Mouse (Mus musculus) megakaryocyte-erythroid progenitor cell, adult 5-6 weeks (primary cell): ENCODE data around the gene Gmds. TPM values are rescaled to one million over a fixed set of nuclear protein-coding genes. Genes with fewer than 3 reads are reported as not detected.

Experiments
- ATAC-seq: replicated peaks from 2 replicates; pipeline ENCODE4 v1.8.0; 2016; ENCODE audit warnings: mild to moderate bottlenecking, inconsistent platforms; ENCODE audit not compliant: severe bottlenecking, poor library complexity, low FRiP score, low TSS enrichment
- total RNA-seq, 2 experiments: library from RNA; stranded (forward) in 1 of 2; stranded (reverse) in 1 of 2; fragments of 200-1000, 215-1000 nt in 1 of 2; fragments of >200 nt in 1 of 2; fragmentation: Nextera tagmentation in 1 of 2; gene quantifications; 2 replicates each; pipeline ENCODE4 v1.2.3; 2014 to 2017

Gene Gmds
- total RNA-seq, 2 experiments from 2014 or later: 11.4 to 17.4 TPM

DNA sequence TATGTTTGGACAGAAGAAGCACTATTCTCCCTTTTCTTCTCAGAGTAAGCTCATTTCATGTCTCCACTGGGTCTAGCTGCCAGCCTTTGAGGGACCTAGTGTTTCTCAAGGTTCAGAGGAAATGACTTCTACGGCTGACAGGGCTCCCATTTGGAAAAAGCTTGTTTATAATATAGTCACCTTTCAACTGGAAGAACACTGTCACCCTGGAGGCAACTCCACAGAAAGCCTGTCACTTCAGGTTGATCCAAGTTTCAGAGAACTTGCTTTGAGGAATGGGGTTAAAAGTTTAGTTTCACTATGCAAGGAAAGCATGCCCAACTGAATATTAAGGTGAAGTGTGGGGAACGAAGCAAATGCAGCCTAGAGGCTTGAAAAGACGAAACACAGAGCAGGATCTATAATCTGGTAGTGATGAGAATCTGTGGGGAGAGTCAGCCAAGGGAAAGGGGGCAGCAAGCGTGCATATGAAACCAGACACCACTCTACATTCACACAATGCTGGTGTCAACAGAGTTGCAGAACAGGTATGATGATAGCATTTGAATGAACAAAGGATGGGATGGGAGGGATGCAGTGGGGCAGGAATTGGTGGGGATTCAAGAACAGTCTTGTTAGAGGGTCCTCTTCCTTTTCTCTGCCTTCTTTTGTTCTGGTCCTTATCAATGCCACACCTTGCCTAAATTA lies 423.5 kb downstream of the Gmds start:
- ATAC-seq: no peak

DNA sequence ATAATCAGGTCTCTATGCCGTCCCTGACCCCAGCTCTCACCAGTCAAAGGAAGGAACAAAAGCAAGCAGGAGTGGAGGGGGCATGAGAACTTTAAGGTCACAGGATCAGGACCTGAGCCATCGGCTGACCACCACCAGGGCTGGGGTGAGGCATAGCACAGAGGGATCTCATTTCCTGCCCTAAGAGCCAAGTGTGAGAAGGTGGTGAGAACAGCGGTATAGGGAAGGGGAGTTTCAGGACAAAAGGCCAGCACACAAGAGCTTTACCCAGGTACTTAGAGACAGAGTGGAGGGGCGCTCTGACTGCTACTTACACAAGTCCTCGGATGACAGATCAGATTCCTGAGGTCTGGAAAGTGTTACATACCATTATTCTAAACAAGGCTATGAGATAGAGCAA lies 426.6 kb downstream of the Gmds start:
- ATAC-seq: no peak

DNA sequence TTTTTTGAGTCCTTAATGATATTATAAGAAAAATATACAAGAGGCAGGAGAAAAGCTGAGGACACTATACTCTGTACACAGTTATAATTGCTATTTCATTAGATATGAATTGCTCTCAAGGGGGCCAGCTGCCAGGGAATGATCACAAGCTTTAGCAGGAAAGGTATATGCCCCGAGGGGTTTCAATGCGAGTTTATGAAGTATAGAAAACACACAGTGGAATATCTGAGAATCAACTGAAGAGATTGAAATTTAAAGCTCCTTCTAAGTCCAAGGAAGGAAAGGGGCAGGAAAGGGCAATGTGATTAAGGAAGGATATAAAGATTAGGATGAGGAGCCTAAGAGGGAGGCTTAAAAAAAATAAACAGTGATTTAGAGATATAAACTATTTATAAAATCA lies 427.2 kb downstream of the Gmds start:
- ATAC-seq: no peak

DNA sequence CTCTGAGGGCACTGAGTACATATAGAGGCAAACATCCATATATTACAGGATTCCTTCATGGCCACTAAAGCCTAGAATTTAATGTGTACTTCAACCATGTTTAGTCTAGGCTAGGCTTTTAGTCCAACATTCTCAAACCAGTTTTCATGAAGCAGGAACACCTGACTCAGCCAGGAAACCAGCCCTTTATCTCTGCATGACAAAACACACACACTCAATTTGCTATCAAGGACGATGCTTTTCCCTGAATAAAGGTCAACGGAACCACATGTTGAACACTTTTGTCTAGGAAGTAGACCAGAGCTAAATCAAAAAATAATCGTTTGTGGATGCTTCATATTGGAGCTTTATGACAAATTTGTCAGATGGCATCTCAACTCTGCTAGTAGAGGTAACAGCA lies 429.5 kb downstream of the Gmds start:
- no peak for ATAC-seq

DNA sequence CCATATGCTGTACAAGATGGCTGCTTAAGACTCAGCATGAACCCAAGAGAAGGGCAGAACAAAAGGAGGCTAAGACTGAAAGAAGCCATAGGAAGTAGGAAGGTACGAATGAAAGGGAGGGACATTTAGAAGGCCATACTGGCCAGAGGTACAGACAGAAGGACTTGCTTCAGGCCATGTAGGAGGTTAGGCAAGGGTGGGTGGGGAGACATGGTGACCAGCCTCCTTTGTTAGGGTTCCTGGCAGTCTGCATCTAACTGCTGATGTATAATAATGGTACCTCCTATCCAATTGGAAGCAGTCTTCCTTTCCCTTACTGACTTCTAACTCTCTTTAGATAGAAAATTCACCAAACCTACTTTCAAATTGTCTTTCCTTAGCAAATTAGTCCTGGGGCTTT lies 432.0 kb downstream of the Gmds start:
- no peak for ATAC-seq

DNA sequence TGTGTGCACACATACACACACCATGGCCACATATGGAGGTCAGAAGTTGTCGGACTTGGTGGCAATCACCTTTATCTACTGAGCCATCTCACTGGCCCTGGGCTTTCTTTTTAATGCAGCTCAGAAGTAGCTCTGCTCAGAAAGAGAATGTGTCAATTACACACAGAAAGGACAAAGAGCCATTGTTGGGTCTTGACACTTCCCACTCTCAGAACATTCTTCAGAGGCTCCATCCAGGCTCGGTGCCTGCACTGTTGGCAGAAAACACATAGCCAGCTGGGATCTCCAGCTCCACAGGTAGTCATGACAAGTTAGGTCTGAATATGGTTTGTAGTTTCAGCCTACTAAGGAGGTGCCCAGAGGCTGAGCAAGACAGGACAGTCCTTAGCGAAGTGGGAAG lies 438.3 kb downstream of the Gmds start:
- no peak for ATAC-seq

DNA sequence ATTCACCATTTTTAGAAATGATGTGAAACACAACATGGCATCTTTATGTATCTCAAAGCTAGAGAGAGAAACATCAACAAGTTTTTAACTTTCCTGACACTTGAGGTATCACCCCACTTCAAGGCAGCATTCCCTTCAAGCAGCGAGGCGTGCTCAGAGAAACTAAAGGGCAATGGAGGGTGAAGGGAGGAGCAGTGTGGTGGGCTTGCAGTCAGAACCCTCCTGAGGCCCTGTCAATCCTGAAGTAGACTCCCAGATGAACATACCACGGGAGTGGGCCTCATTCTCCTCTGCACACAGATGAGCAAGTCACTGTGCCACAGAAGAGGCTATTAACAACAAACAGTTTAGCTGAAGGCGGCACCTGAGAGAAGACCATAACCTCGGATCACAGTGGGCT lies 439.1 kb downstream of the Gmds start:
- no peak for ATAC-seq

DNA sequence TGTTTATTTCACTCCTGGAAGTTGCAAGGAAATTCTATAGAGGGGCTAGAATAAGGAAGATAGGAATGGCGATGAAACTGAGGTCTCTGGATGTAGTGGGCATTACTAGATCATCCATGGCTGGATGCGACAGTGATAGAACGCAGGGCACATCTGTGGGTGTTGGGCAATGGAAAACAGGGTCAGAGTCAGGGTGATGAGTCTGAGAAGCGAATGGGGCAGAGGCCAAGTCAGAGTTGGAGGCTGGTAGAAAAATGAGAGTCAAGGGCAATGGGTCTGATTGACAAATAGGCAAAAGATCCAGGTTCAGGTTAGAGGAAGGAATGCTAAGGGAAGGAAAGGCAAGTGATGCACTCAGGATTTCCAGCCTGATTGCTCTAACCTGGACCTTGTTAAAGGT lies 441.0 kb downstream of the Gmds start:
- no peak for ATAC-seq

DNA sequence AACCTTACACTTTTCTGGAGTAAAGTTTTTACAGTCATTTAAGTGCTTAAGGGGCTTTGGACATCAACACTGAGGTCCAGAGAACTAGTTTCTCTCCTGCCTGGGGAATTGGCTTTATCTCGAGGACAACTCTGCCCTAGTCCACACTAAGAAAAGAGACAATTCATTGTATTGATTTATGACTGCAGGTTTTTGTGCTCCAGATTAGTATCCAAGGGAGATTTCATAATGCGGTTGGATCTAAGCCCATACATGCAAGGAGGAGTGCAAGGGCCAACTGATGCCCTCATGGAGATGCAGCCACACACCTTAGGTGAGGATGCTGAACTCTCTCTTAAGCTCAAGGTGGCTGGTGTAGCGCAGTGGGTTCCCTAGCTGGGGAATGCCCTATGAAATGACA lies 444.0 kb downstream of the Gmds start:
- ATAC-seq: no peak

DNA sequence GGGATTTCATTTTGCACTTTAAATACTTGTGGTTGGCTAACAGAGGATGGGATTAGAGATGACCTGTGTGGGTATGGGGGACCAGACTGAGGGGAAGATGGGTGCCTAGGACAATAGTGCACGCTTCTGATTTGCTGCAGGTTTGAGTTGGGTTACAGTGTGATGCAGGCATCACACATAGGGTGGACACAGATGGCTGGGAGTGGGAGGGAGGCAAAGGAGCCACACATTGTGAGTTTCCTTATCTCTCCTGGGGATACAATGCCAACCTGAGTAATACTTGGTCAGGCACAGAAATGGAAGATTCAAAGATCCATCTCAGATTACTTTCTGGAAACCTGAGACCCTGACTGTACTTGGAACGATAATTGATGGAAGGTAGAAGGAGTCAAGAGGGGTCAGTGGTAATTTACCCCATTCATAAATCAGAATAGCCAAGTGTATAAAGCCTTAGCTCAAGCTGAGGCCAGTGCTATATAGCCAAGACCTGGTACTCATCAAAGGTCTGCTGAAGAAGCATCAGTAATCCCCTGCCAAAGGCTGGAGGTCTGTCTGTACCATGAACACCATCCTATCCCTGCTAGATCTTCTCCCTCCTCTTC lies 445.5 kb downstream of the Gmds start:
- no peak for ATAC-seq

DNA sequence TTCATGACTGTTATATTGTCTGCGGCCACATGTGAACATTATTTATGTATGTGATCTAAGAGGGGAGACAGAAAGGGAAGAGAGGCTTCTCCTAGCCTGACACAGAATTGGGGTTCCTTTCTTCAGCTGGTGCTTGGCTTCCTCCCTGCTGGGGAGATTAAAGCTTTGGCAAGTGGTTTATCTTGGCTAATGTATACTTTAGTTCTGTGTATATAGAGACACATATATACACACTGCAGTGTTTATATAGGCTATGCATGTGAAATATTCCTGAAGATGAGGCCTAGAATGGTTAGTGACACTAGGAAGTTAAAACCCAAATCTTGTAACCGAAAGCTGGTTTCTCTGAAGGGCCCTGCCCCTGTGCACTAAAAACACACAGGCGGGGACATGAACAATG lies 450.0 kb downstream of the Gmds start:
- ATAC-seq: no peak

DNA sequence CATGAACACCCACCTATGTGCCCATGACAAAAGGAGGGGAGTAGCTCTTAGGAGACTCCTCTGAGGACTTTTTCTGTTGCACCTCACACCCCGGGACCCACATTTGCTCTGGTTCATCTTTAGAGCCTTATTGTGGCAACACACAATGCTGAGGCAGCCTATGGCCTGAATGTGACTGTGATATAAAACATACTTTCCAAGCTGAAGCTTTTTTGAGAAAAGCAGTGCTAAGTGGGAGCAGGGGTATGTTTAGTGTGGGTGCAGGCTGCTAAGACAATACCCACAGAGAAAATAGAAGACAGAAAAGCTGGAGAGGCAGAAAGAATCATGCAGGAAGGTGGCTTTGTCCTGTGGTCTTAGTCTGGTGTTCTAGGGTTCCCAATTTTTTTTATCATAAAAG lies 452.8 kb downstream of the Gmds start:
- ATAC-seq: no peak

DNA sequence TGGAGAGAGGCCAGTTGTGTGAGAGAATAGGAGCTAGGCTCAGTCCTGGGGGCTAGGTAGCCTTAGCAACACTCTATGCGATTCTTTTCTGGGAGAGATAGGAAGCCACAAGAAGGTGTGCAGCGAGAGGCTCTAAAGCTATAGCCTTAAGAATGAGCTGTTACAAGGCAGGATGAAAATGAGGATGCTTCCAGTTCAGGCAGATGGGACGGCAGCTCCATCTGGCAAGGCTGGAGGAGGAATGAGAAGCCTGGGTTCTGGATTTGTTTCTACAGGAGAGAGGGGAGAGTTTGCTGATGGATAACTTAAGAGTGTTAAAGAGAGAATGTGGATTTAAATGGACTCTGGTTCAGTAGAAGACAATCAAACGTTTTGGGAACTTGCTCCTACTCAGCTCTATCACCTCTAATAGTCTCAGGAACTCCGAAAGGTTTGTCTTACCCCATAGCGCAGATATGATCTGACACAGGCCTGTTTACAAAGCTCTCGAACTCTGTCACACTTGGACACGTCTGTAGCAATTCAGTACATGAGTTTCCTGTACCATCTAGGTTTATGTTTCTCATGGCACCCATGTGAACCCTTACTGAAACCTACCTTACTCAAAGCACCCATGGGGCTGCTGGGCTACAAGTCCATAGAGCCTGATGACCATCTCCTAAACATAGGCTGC lies 459.6 kb downstream of the Gmds start:
- no peak for ATAC-seq

DNA sequence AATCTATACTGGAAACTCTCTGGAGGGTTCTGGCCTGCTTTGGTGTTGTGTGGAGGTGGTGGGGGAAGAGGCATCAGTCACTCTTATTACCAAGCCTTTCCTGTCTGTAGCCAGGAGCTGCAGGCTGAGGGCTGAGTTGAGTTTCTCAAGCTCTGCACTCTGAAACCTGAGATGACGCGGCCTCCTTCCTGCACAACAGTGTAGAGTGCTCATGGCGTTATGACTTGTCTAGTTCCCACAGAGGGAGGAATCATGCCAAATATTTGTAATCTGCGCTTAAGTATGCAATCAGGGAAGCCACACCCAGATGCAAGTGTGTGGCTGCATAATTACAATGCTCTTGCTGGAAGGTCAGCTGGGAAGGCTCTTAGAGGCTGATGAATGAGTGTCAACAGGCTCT lies 461.5 kb downstream of the Gmds start:
- ATAC-seq: no peak

DNA sequence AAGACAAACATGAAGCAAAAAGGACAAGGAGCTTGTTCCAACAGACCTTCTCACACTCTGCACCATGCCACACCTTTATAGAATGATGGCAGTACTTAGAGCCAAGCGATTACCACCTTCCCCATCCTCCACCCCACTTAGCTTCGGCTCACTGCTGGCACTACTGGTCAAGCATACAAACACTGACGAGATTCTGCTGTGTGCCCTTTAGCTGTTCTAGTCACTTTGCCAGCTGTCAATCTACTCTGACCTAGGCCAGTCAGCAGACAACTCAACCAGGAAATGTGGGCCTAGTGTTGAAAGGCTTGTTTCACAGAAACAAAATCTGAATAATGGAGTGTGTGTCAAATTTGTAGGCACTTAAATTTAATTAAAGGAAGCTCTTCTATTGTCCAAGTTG lies 464.1 kb downstream of the Gmds start:
- no peak for ATAC-seq

DNA sequence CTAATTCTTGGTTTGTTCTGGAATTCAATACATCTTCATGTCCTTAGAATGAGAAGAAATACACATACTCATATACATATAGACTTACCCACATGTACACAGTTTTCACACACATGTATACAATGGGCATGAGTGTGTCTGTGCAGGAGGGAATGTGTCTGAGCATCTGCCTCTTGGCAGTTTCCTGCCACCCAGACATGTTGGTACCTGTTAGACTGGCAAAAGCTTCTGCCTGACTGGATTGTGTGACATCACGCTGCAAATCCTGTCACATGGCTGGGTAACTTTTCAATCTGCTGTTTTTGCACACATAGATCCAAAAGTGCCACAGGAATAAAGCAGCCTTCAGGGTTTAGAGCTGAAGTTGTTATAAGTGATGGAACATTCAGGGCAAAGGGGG lies 465.3 kb downstream of the Gmds start:
- no peak for ATAC-seq

DNA sequence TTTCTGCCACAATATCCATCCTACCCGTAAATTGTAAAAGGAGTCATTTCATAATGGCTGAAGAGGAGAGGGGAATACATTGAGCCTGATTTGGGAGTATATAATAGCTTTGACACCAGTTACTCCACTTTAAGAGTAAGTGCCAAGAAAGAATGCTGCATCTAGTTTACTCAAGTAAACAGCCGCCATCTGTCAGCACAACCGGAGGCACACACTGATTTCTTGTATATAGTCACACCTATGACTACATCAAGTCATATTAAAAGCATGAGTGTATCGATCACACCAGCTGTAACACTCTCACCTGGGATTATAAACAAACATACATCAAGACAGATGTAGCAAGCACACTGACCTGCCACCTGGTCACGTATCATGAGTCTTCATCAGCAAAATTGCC lies 473.8 kb downstream of the Gmds start:
- no peak for ATAC-seq

DNA sequence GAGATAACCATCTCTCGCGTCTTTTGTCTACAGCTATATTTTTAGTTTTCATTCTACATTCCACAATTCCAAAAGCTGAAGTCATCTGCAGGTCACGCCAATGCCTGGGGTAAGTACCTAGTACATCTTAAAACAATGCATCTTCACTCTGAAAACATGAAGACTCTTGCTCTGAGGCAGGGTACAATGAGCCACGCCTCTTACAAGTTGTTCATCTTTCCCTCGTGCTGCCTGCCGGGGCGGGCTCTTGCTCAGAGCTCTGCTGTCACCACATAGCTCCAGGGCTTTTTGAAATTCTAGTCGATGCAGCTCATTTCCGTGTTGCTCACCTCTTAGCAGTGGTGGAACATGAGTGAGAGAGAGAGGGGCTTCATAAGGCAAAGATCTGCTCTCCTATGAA lies 475.1 kb downstream of the Gmds start:
- no peak for ATAC-seq

DNA sequence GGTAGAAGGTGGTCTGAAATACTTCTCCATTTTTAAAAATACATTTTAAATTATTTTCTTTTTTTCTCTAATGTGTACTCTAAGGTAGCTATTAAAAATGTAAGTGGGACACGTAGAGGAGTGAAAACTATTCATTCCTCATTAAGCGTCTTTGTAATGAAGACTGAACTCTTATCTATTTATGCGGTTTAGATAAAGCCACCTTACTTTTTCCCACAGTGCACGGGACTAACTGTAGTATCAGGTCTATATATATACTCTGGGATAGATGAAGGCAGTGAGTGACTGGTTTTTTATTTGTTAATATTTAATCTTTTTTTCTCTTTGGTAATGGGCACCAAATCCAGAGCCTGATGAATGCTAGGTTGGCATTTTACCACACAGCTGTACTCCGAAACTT lies 478.3 kb downstream of the Gmds start:
- ATAC-seq: no peak

DNA sequence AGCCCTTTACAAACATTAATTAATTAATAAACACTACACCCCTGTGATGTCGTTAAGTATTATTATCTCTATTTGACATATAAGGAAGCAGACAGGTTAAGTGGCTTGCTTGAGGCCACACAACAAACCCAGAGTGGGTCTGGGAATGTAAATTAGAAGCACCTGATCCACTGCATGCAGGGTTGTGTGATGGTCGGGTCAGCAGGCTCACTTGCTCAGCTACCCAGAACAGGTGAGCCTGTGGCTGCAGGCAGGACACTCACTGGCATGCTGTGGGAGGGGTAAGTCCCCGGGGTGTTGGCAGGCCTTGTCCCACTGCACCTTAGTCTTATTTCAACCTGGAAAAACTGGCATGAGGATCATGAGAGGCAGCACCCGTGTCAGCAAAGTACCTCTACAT lies 484.5 kb downstream of the Gmds start:
- no peak for ATAC-seq

DNA sequence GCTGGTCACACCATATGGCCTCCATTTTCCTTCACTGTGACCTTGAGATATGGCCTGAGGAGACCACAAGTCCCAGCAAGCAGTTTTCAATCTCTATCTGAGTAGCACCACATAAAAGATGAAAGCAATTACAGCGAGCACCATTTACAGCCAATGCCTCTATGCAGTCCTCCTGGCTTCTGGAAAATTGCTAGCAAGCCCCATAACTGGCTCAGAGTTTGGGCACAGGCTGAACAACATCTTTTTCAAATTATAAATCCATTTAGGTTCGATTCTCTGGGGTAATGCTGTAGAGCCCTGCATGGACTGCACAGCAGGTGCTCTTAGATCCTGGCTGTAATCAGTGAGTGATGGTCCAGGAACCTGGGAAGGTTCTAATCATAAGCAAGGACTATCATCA lies 485.0 kb downstream of the Gmds start:
- no peak for ATAC-seq
